Mouse (Mus musculus): Measurements from ENCODE around the gene 9530053A07Rik.
"Not testable (repeated sequence)": the region's sequence is repeated elsewhere in the genome, so short reads cannot be mapped to it uniquely, and the experiment has no call there.

9530053A07Rik gene

DNA sequence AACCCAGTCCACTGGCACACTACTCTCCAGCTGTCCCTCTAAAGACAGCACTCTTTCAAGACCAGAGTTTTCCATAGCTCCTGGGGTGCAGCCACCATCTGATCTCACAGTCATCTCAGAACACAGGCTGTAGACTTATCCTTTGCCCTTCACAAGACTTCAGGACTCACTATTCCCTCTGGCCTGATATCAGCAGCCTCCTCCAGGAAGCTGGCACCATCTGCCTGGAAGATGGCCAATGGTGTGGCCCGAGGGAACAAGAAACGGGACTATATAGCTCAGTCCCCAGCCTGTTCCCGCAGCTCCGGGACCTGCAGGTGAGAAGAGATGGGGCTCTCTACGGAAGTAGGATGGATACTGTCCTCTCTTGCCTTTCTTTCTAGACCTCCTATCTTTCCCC, at the start of gene 9530053A07Rik:
9530053A07Rik (plus strand) TSS at position 301 of the 400 bp plus-strand sequence.
- DNase-seq (ENCODE audit: low spot score in 2 of 2) = no peak

DNA sequence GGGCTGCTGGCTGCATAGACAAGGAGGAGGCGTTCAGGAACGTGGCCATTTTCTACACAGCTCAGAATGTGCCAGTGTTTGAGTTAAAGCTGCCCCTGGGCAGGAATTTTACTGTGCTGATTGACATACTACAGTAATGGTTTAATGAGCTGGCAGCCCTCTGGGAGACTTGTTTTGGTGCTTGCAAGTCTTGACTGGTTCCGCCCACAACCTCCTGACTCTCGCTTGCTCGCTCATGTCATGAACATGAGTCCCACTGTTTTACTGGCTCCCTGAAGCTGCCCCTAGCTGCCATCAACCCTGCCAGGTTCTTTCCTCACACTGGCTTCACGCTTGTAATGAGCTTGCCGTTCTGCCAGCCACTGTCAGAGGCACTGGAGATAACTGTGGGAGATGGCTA, 45.1 kb upstream of the 9530053A07Rik start:
- no peak for DNase-seq (ENCODE audit: low spot score in 2 of 2)

DNA sequence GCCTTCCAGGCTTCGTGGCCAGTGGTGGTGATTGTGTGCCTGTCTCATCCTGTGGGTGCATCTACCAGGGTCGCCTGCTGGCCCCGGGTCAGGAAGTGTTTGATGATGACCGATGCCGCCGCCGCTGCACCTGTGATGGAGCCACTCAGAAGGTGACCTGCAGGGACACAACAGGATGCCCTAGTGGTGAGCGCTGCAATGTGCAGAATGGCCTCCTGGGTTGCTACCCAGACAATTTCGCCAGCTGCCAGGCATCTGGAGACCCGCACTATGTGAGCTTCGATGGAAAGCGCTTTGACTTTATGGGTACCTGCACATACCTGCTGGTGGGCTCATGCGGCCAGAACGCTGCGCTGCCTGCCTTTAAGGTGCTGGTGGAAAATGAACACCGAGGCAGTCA, 43.0 kb upstream of the 9530053A07Rik start:
- DNase-seq (ENCODE audit: low spot score in 2 of 2) = peak in 1 of 2 experiments; percentile 2

DNA sequence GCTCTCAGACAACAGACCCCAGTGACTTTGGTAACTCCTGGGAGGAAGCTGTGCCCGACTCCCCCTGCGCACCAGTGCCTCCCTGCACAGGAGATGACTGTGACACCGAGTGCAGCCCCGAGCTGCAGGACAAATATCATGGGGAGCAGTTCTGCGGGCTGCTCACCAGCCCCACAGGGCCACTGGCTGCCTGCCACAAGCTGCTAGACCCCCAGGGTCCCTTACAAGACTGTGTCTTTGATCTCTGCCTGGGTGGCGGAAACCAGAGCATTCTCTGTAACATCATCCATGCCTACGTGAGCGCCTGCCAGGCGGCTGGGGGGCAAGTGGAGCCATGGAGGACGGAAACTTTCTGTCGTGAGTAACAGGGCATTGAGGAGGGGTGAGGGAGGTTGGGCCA, 35.7 kb upstream of the 9530053A07Rik start:
- peak in 1 of 2 experiments; percentile 1 for DNase-seq (ENCODE audit: low spot score in 2 of 2)

DNA sequence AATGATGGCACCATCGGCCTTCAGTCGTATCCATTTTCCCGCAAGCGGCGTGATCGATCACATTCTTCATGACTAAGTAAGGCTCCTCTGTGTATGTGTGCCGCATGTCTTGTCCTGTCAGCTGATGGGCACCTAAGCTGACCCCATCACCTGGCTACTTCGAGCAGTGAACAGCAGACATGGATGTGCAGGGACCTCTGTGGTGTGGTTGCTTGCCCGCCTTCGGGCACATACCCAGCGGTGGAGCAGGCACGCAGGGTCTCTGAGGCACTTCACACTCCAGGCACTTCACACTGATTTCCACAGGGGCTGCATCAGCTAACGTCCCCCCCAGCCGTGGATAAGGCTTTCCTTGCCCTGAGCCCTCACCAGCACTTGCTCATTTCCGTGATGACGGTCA, 30.2 kb upstream of the 9530053A07Rik start:
- DNase-seq (ENCODE audit: low spot score in 2 of 2) = peak; percentile 1 to 2

DNA sequence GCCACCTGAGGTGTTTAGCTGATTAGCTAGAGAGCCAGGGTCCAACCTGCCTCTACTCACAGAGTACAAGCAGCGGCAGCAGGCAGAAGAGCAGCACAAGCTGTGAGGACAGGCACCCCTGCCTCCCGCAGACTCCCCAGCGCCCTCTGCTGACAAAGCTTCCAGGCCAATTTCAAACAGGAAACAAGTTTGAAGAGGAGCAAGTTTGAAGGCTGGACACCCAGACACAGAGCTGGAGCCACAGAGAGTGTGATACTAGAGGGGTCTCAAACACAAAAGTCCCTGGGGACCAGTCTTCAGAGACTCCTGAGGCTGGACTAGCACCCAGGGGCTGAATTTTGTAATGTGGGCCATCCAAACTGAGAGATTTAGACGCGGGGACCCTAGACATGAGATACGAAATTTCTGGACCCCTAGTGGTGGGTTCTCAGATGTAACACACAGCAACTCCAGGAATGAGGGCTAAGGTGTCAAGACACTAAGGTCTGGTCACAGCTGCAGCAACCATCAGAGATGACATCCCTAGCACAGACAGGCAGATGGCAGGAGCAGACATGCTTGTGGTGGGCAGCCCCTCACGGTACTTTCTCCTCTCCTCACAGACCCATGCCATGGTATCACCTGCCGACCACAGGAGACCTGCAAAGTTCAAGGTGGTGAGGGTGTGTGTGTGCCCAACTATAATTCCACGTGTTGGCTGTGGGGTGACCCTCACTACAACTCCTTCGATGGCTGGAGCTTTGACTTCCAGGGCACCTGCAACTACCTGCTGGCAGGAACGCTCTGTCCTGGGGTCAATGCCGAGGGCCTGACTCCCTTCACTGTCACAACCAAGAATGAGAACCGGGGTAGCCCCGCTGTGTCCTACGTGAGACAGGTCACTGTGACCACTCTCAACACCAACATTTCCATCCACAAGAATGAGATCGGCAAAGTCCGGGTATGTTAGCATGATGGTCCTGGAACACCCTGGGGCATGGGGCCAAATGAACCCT, 28.4 kb upstream of the 9530053A07Rik start:
- peak; percentile 27 to 57 for DNase-seq (ENCODE audit: low spot score in 2 of 2)

DNA sequence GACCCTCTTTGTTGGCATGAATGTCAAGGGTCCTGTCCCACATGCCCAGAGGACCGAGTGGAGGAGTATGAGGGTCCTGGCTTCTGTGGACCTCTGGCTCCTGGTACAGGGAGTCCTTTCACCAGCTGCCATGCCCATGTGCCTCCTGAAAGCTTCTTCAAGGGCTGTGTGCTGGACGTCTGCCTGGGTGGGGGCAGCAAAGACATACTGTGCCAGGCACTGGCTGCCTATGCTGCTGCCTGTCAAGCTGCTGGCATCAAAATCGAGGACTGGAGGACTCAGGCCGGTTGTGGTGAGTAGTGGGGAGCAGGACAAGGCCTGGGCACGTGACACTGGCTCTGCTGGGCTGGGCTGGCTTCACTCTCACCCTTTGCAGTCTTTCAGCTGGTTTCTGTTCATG, 26.3 kb upstream of the 9530053A07Rik start:
- DNase-seq (ENCODE audit: low spot score in 2 of 2) = peak in 1 of 2 experiments; percentile 2

DNA sequence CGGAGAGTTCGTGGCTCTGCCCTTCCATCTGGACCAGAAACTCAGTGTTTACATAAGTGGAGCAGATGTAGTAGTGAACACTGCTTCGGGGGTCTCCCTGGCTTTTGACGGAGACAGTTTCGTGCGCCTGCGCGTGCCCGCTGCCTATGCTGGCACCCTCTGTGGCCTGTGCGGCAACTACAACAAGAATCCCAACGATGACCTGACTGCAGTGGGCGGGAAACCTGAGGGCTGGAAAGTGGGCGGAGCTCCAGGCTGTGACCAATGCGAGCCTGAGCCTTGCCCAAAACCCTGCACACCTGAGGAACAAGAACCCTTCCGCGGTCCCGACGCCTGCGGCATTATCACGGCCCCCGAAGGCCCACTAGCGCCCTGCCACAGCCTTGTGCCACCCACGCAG, 24.6 kb upstream of the 9530053A07Rik start:
- no peak for DNase-seq (ENCODE audit: low spot score in 2 of 2)

DNA sequence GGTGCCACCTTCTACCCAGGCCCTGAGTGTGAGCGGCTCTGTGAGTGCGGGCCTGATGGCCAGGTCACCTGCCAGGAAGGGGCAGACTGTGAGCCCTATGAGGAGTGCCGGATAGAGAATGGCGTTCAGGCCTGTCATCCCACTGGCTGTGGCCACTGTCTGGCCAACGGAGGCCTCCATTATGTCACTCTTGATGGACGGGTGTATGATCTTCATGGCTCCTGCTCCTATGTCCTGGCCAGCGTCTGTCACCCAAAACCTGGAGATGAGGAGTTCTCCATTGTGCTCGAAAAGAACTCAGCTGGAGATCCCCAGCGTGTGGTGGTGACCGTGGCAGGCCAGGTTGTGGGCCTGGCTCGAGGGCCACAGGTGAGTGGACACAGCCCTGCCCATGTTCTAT, 23.0 kb upstream of the 9530053A07Rik start:
- no peak for DNase-seq (ENCODE audit: low spot score in 2 of 2)

DNA sequence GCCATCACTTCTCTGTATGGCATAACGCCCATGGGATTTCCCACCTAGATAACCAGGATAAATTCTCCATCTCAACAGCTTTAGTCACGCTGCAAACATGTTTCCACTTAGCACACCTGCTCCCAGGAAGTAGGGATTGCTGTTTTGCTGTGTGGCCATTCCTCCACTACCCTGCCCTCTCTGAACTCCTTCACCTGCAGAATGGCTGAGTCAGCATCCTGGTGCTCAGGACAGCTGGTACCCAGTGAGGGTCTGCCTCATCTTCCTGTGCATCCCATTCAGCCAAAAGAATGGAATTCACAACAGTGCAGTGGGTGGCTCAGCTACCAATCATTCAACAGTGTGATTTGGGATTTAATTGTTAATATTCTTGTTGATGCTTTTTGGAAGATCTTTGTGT, 14.6 kb upstream of the 9530053A07Rik start:
- no peak for DNase-seq (ENCODE audit: low spot score in 2 of 2)

DNA sequence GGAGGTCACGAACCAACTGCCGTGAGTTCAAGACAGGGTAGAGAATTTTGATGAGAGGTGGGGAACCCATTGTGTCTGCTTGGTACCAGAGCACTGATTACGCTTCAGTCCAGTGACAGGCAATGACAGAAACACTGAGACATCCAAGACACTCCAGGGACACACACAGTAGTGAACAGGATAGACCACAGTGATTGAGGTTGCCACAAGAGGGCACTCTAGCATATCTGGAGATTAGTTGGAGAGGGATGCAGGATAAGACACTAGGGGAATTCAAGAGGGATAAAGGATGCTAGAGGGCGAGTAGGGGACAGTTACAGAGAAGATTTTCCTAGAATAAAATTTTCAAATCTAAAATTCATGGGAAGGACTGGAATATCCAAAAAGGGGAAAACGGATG, 8.3 kb downstream of the 9530053A07Rik start:
- peak in 1 of 2 experiments; percentile 22 for DNase-seq (ENCODE audit: low spot score in 2 of 2)

DNA sequence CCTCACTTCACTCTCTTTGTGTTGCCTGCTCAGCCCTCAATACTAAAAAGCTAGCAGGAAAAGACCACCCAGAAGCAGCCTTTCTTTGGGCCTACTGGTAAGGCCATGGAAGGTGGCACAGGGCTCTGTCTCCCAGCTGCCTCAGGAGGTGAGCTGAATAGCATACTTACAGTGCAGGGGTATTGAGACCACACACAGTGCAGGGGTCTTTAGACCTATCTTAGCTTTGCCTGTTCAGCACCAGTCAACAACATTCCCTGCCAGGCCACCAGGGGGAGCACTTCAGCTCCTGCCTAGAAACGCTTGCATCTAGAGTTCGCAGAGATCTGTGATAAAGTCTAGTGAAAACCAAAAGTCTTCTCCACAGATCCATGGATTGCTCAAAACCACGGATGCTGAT, 19.0 kb downstream of the 9530053A07Rik start:
- DNase-seq (ENCODE audit: low spot score in 2 of 2) = peak; percentile 50 to 81

DNA sequence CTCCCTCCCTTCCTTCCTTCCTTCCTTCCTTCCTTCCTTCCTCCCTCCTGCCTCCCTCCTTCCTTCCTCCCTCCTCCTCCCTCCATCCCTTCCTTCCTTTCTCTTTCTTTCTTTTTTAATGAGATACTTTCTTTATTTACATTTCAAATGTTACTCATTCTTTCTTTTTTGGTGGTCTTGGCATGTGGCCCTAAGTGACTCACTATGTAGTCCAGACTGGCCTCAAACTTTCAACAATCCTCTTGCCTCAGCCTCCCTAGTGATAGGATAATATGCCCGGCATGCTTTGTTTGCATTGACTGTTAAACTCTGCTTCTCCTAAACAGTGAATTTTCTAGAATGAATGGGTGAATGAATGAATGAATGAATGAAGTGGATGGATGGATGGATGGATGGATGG, 20.6 kb downstream of the 9530053A07Rik start:
- DNase-seq (ENCODE audit: low spot score in 2 of 2) = no peak

DNA sequence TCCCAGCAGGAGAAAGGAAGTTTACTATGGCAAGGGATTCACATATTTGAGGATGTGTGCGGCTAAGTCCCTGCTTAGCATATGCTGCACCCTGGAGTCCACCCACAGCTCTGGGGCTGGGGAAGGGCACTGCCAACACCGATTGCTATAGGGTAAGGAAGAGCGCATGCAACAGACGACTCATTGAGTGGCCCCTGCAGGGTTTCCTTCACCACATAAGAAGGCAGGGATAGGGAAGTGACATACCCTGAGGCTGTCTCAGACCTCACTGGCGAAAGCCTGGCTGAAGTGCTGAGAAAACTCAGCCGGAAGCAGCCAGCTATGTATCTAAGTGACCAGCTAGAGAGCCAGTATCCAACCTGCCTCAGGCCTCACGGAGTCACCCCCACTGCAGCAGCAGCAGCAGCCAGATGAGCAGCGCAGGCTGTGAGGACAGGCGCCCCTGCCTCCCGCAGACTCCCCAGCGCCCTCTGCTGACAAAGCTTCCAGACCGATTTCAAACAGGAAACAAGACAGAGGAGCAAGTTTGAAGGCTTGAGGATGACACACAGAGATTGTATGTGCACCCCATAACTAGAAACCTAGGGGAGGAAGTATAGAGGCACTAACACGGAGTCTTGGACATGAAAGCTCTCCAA, 22.4 kb downstream of the 9530053A07Rik start:
- DNase-seq (ENCODE audit: low spot score in 2 of 2) = peak; percentile 56 to 78

DNA sequence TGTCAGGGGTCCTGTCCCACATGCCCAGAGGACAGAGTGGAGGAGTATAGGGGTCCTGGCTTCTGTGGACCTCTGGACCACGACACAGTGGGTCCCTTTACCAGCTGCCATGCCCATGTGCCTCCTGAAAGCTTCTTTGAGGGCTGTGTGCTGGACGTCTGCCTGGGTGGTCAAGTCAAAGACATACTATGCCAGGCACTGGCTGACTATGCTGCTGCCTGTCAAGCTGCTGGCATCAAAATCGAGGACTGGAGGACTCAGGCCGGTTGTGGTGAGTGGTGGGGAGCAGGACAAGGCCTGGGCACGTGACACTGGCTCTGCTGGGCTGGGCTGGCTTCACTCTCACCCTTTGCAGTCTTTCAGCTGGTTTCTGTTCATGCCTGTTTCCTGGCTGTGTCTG, 24.3 kb downstream of the 9530053A07Rik start:
- DNase-seq (ENCODE audit: low spot score in 2 of 2) = not testable (repeated sequence)

DNA sequence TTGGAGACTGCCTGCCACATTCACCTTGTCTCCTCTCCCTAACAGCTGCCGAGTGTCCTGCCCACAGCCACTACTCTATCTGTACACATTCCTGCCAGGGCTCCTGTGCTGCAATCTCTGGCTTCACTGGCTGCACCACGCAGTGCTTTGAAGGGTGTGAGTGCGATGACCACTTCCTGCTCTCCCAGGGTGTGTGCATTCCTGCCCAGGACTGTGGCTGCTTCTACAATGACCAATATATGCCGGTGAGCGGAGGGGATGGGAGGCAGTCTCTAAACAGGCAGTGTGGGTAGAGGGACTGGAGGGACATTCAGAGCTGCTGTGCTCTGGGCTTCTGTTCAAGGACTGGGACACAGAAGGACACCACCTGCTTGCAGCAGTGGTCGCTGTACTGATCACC, 30.0 kb downstream of the 9530053A07Rik start:
- DNase-seq (ENCODE audit: low spot score in 2 of 2) = no peak

DNA sequence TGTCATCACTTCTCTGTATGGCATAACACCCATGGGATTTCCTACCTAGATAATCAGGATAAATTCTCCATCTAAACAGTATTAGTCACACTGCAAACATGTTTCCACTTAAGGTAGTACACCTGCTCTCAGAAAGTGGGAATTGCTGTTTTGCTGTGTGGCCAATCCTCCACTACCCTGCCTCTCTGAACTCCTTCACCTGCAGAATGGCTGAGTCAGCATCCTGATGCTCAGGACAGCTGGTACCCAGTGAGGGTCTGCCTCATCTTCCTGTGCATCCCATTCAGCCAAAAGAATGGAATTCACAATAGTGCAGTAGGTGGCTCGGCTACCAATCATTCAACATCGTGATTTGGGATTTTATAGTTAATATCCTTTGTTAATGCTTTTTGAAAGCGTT, 30.6 kb downstream of the 9530053A07Rik start:
- DNase-seq (ENCODE audit: low spot score in 2 of 2) = no peak

DNA sequence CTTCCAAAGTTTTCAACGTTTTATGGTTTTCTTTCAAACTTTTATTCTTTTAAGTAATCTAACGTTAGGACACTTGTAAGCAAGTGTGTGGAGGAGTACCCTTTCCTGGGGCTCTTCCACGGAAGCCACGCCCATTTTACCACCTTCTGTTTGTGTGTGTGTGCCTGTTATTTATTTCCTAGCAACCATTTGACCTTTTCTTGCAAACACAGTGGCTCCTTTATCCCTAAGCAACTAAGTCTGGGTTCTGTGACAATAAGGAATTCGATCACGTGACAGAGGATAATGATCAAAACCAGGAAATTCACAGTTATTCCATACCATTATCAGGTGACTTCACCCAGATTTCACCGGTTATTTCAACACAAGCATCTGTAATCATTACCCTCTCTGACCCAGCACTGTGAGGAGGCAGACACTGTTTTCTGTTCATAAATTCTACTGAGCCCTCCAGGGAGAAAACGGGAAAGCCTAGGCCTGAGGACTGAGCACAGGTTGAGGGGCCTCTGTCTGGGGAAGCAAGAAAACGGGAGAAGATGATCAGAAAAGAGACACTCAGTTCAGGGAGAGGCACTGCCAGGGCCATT, 32.0 kb downstream of the 9530053A07Rik start:
- DNase-seq (ENCODE audit: low spot score in 2 of 2) = no peak

DNA sequence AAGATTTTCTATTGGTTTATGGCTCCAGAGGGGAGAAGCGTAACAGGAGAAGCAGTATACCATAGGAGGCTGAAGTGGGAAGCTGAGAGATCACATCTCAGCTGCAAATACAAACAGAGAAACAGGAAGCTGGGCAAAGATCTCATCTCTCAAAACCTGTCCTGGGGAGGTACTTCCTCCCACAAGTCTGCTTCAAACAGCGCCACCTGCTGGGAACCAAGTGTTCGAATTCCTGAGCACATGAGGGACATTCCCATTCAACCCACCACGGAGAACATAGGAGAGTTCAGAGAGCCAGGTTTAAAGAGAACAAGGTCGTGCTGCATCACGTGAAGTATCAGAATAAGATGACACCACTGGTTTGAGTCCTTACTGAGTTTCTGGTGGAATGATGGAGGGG, 36.1 kb downstream of the 9530053A07Rik start:
- no peak for DNase-seq (ENCODE audit: low spot score in 2 of 2)

DNA sequence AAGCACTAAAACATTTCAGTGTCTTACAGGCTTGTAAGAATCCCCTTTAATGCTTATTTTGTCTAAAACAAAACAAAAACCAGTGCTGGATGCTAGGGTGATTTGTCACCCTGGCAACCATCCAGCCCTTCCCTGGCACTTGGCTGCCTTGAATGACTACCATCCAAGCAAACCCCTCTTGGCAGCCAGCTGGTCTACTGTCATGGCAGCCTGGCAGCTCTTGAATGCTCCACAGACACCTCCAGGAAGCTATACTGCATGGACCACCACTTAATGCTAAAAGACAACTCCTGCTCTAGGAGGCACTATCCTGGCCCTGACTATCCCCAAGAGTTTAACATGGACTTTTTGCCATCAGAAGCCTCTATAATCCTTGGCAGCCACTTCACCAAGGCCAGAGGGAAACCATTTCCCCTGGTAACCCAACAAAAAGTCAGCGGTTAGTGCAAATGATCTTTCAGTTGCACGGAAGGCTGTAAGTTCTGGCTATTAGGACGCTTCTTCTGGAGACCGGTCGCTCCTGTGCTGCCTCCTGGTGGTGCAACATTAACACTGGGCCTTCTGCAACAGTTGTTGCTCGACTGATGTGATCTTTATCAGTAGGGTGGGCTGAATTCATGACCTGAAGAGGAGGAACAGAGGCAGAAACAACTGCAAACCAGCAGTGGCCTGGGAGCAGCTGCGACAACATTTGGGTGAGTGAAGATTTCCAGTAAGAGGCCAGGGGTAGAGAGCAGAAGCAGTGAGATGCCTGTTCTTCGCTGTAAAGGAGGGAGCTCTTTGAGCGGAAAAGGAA, 39.3 kb downstream of the 9530053A07Rik start:
- DNase-seq (ENCODE audit: low spot score in 2 of 2) = peak; percentile 66 to 76

Measured in thymus, postnatal 10 days (tissue).